8 mouse cellular contexts compared by ENCODE assay signal in genomic region chr10:80164998-80165344, GRCm38 (mm10). TPM values are rescaled to one million over a fixed set of nuclear protein-coding genes. Genes with fewer than 3 reads are reported as not detected.
DNase-seq lines count a peak whose midpoint lies in the region; ATAC-seq lines count a peak whose summit lies in the region.

No protein-coding gene starts in this region.

- peak overlapping the region; percentile 67 for H3K9ac ChIP-seq in intestine, embryonic 16.5 days (ENCODE audit: low read depth, low read length)

- peak overlapping the region; percentile 78 for H3K27ac ChIP-seq in intestine, embryonic 16.5 days (ENCODE audit: low read length)
- H3K27ac ChIP-seq in midbrain, embryonic 10.5 days (replicated peaks): peak overlapping the region; percentile 78

- peak overlapping the region; percentile 47 for H3K4me3 ChIP-seq in intestine, embryonic 16.5 days (ENCODE audit: low read length)
- peak overlapping the region; percentile 53 for H3K4me3 ChIP-seq in midbrain, embryonic 10.5 days

- under 1% methylated on average over 17 of the region's 17 CpGs for WGBS in intestine, embryonic 16.5 days
- WGBS in midbrain, embryonic 10.5 days: under 1% methylated on average over 17 of the region's 17 CpGs

- peak; percentile 93 to 96 for DNase-seq in adrenal gland, adult 18-20 months (ENCODE audit: low spot score in 2 of 2)
- peak; percentile 94 for DNase-seq in embryo, embryonic 11.5 days (ENCODE audit: low read depth, low spot score)
- DNase-seq in gastrocnemius, postnatal 36 days: peak; percentile 96
- DNase-seq in left cerebral cortex, postnatal 36 days (ENCODE audit: low spot score in 2 of 2): peak; percentile 94 to 95
- peak; percentile 95 for DNase-seq in midbrain, embryonic 10.5 days (ENCODE audit: low spot score)
- DNase-seq in right cerebral cortex, postnatal 36 days (ENCODE audit: low spot score in 2 of 2): peak; percentile 94
- peak; percentile 92 to 96 for DNase-seq in urinary bladder, postnatal 4 days (ENCODE audit: low spot score in 2 of 2)

- ATAC-seq in intestine, embryonic 16.5 days: peak; percentile 43

- H3K4me1 ChIP-seq in intestine, embryonic 16.5 days (ENCODE audit: control insufficient read depth, insufficient read depth, low read length): peaks cover 68% of the 10 kb centered on the region
- peaks cover 89% of the 10 kb centered on the region for H3K4me1 ChIP-seq in midbrain, embryonic 10.5 days

- peak overlapping the region; percentile 97 for H3K4me2 ChIP-seq in intestine, embryonic 16.5 days (ENCODE audit: low read depth, low read length)

- no peaks in the 10 kb centered on the region for H3K9me3 ChIP-seq in intestine, embryonic 16.5 days (ENCODE audit: control insufficient read depth, low read length)
- H3K9me3 ChIP-seq in midbrain, embryonic 10.5 days (replicated peaks): no peaks in the 10 kb centered on the region

- intact Hi-C loops in gastrocnemius, postnatal 36 days (cut with DNase I): loop anchor here (1.0 kb wide), 1 partner anchor 20 kb away; no protein-coding TSS in a partner anchor
- intact Hi-C loops in left cerebral cortex, postnatal 36 days (cut with DNase I): loop anchor here (1.0 kb wide), 1 partner anchor 17 kb away; the partner anchor contains the start of gene Midn

- no peaks in the 10 kb centered on the region for H3K27me3 ChIP-seq in intestine, embryonic 16.5 days (replicated peaks; ENCODE audit: control insufficient read depth, insufficient read depth, low read length)
- H3K27me3 ChIP-seq in midbrain, embryonic 10.5 days (ENCODE audit: low read depth, poor library complexity, severe bottlenecking): peaks cover 9% of the 10 kb centered on the region

- H3K36me3 ChIP-seq in intestine, embryonic 16.5 days (ENCODE audit: control insufficient read depth, insufficient read depth, low read length): peaks cover 4% of the 10 kb centered on the region; the same call in 1 of the 2 replicates
- peaks cover 11% of the 10 kb centered on the region for H3K36me3 ChIP-seq in midbrain, embryonic 10.5 days

RNA-seq across cellular contexts. Expression of gene Cirbp, which starts 0.8 kb away (rescaled TPM):
- 10 to 100 TPM; 34.7 to 46.3 TPM for total RNA-seq in adrenal gland, adult 18-20 months (2021)
- total RNA-seq in gastrocnemius, postnatal 36 days (2021): 10 to 100 TPM; 22.6 to 28.3 TPM
- 53.2 and 62.6 TPM in 2 replicates for polyA plus RNA-seq in intestine, embryonic 16.5 days (2015; fragmentation: Nextera tagmentation; extraction: Ambion mirVana)
- 10 to 100 TPM; 94.7 to 96.7 TPM for total RNA-seq in left cerebral cortex, postnatal 36 days (2021)
- 91.8 and 135 TPM in 2 replicates for polyA plus RNA-seq in midbrain, embryonic 10.5 days (2016; fragmentation: Nextera tagmentation; extraction: Ambion mirVana)

RNA-seq across cellular contexts. Expression of gene 1600002K03Rik, which starts 7.8 kb away (rescaled TPM):
- total RNA-seq in adrenal gland, adult 18-20 months (2021): 10 to 100 TPM; 14.7 to 16.6 TPM
- 1 to 10 TPM; 4.7 to 5.1 TPM for total RNA-seq in gastrocnemius, postnatal 36 days (2021)
- 23.6 TPM in 2 replicates for polyA plus RNA-seq in intestine, embryonic 16.5 days (2015; fragmentation: Nextera tagmentation; extraction: Ambion mirVana)
- total RNA-seq in left cerebral cortex, postnatal 36 days (2021): 1 to 10 TPM; 7.5 to 7.6 TPM
- polyA plus RNA-seq in midbrain, embryonic 10.5 days (2016; fragmentation: Nextera tagmentation; extraction: Ambion mirVana): 10.6 and 11.2 TPM in 2 replicates

RNA-seq across cellular contexts. Expression of gene Efna2, which starts 14.3 kb away (rescaled TPM):
- total RNA-seq in adrenal gland, adult 18-20 months (2021): 1 to 10 TPM; 1.3 to 2.1 TPM
- under 1 TPM; 0.27 to 0.31 TPM for total RNA-seq in gastrocnemius, postnatal 36 days (2021)
- 7.4 and 8.1 TPM in 2 replicates for polyA plus RNA-seq in intestine, embryonic 16.5 days (2015; fragmentation: Nextera tagmentation; extraction: Ambion mirVana)
- total RNA-seq in left cerebral cortex, postnatal 36 days (2021): 1 to 10 TPM; 8.9 to 9.0 TPM
- 56.6 and 64.5 TPM in 2 replicates for polyA plus RNA-seq in midbrain, embryonic 10.5 days (2016; fragmentation: Nextera tagmentation; extraction: Ambion mirVana)

RNA-seq across cellular contexts. Expression of gene Midn, which starts 16.9 kb away (rescaled TPM):
- 10 to 100 TPM; 64.8 to 82.0 TPM for total RNA-seq in adrenal gland, adult 18-20 months (2021)
- 10 to 100 TPM; 37.6 to 49.3 TPM for total RNA-seq in gastrocnemius, postnatal 36 days (2021)
- 8.8 and 10.3 TPM in 2 replicates for polyA plus RNA-seq in intestine, embryonic 16.5 days (2015; fragmentation: Nextera tagmentation; extraction: Ambion mirVana)
- 10 to 100 TPM; 76.2 to 78.8 TPM for total RNA-seq in left cerebral cortex, postnatal 36 days (2021)
- polyA plus RNA-seq in midbrain, embryonic 10.5 days (2016; fragmentation: Nextera tagmentation; extraction: Ambion mirVana): 17.8 and 19.7 TPM in 2 replicates

RNA-seq across cellular contexts. Expression of gene Cbarp, which starts 24.3 kb away (rescaled TPM):
- 100 to 1,000 TPM; 129 to 266 TPM for total RNA-seq in adrenal gland, adult 18-20 months (2021)
- total RNA-seq in gastrocnemius, postnatal 36 days (2021): 1 to 10 TPM; 1.4 to 2.1 TPM
- polyA plus RNA-seq in intestine, embryonic 16.5 days (2015; fragmentation: Nextera tagmentation; extraction: Ambion mirVana): 5.1 TPM in 2 replicates
- total RNA-seq in left cerebral cortex, postnatal 36 days (2021): 100 to 1,000 TPM; 431 to 463 TPM
- 7.8 and 9.3 TPM in 2 replicates for polyA plus RNA-seq in midbrain, embryonic 10.5 days (2016; fragmentation: Nextera tagmentation; extraction: Ambion mirVana)

Comparison
In these comparisons a context has a peak if more than half of its experiments do, and no peak if none do; other contexts are left out.
1. Peak in every context shown above with its lines: DNase-seq, ATAC-seq, H3K4me3 ChIP-seq and H3K27ac ChIP-seq.